Mouse (Mus musculus): ENCODE data around the gene Hipk1. TPM values are rescaled to one million over a fixed set of nuclear protein-coding genes. Genes with fewer than 3 reads are reported as not detected.

The Hipk1 gene
- polyA plus RNA-seq, 1 experiment from 2014 or later: 14.4 TPM

DNA sequence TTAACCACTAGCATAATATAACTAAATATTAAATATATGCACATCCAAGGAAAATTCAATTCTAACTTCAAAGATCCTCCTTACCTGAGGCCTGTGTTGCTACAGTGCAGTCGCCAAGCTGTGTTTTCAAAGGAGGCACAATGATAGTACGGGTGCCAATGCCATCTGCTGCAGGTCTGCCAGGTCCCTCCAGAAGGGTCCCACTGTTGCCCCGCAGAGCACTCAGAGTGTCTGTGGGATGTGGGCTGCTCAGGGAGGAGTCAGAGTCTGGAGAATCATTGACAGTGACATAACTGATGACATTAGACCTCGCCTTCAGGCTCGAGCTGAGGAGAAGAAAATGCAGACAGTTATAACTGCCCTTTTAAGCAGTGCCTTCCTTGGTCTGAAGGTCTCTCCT is 44.7 kb downstream of the Hipk1 start:
- H3K9me3 ChIP-seq (ENCODE audit: control insufficient read depth, low read length): no peaks in the 10 kb centered on the region
- no peaks in the 10 kb centered on the region for H3K27me3 ChIP-seq (replicated peaks; ENCODE audit: control insufficient read depth, insufficient read depth, low read length)
- no peak overlapping the region for H3K4me2 ChIP-seq (ENCODE audit: low read length)
- H3K27ac ChIP-seq (ENCODE audit: low read depth): no peak overlapping the region
- no peak overlapping the region for H3K9ac ChIP-seq (ENCODE audit: low read length)
- no peak overlapping the region for H3K4me3 ChIP-seq (ENCODE audit: low read depth, low read length)
- WGBS: 82% methylated on average over 5 of the region's 5 CpGs
- ATAC-seq (replicated peaks; ENCODE audit: low FRiP score, low TSS enrichment, low read depth) (no peak), DNase-seq (ENCODE audit: low spot score) (no peak)
- no peaks in the 10 kb centered on the region for H3K4me1 ChIP-seq (replicated peaks; ENCODE audit: control insufficient read depth, insufficient read depth, low read length)
- peaks cover 89% of the 10 kb centered on the region for H3K36me3 ChIP-seq (ENCODE audit: control insufficient read depth, insufficient read depth, low read length)

DNA sequence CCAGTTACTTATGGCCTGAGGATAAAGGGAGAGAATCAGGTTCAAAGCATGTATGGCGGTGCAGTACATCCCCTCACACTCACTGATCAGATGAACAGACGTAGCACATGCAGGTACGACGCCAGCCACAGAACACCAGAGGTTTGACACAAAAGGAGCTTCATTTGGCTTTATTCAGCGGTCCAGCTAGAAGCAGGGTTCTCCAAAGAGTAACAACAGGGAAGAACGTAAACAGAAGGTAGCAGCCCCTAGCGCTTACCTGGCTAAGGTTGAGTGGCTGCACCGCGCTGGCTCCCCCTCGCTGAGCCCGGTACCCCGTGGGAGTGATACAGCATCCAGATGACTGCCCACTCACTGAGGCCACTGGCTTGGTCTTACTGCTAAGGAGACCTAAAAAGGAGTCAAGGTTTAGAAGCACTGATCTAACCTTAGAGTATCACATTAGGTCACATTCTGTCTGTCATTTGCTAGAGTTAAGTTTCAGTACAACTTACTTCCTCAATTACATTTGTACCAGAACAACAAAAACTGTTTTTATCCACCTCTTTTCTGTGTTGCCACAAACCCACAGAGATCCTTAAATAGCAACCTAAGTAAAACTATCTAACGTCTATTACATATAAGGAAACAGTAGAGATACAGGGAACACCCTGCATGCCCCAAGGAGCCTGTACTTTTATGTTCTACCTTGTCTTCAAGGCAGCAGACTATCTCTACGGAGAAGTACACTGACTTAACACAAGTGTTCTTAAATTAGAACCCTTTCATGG is 46.2 kb downstream of the Hipk1 start:
- Histone ChIP-seq H3K4me1 (replicated peaks; ENCODE audit: control insufficient read depth, insufficient read depth, low read length) (peaks cover 4% of the 10 kb centered on the region; the same call in 1 of the 2 replicates), H3K27ac (ENCODE audit: low read depth) (no peak overlapping the region), H3K4me2 (ENCODE audit: low read length) (no peak overlapping the region), H3K4me3 (ENCODE audit: low read depth, low read length) (no peak overlapping the region), H3K36me3 (ENCODE audit: control insufficient read depth, insufficient read depth, low read length) (peaks cover 84% of the 10 kb centered on the region), H3K9ac (ENCODE audit: low read length) (no peak overlapping the region), H3K27me3 (replicated peaks; ENCODE audit: control insufficient read depth, insufficient read depth, low read length) (no peaks in the 10 kb centered on the region), H3K9me3 (ENCODE audit: control insufficient read depth, low read length) (no peaks in the 10 kb centered on the region)
- DNase-seq (ENCODE audit: low spot score) (no peak), ATAC-seq (replicated peaks; ENCODE audit: low FRiP score, low TSS enrichment, low read depth) (no peak)
- 92% methylated on average over 14 of the region's 14 CpGs for WGBS

DNA sequence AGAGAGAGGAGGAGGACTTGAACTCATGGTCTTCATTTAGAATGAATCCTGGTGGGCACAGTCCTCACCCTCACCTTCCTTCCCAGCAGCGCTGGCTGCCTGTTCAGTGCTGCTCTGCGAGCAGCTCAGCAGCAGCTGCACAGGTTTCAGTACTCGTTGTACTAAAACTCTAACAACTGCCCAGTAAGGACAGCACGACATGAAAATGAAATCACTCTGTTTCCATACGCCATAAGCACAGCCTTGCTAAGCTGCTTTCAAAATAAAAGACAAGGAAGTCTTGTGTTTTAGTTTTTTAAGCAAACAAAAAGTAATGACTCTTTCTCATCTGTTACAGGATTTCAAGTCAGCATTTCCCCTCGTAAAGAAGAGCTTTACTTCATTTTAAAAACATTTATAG is 48.2 kb downstream of the Hipk1 start:
- 78% methylated on average over 6 of the region's 6 CpGs for WGBS
- no peak overlapping the region for H3K4me3 ChIP-seq (ENCODE audit: low read depth, low read length)
- ATAC-seq (replicated peaks; ENCODE audit: low FRiP score, low TSS enrichment, low read depth) (no peak), DNase-seq (ENCODE audit: low spot score) (no peak)
- H3K9me3 ChIP-seq (ENCODE audit: control insufficient read depth, low read length): no peaks in the 10 kb centered on the region
- peaks cover 64% of the 10 kb centered on the region for H3K36me3 ChIP-seq (ENCODE audit: control insufficient read depth, insufficient read depth, low read length)
- no peak overlapping the region for H3K9ac ChIP-seq (ENCODE audit: low read length)
- H3K27me3 ChIP-seq (replicated peaks; ENCODE audit: control insufficient read depth, insufficient read depth, low read length): no peaks in the 10 kb centered on the region
- H3K4me1 ChIP-seq (replicated peaks; ENCODE audit: control insufficient read depth, insufficient read depth, low read length): peaks cover 8% of the 10 kb centered on the region
- H3K27ac ChIP-seq (ENCODE audit: low read depth): no peak overlapping the region
- no peak overlapping the region for H3K4me2 ChIP-seq (ENCODE audit: low read length)

DNA sequence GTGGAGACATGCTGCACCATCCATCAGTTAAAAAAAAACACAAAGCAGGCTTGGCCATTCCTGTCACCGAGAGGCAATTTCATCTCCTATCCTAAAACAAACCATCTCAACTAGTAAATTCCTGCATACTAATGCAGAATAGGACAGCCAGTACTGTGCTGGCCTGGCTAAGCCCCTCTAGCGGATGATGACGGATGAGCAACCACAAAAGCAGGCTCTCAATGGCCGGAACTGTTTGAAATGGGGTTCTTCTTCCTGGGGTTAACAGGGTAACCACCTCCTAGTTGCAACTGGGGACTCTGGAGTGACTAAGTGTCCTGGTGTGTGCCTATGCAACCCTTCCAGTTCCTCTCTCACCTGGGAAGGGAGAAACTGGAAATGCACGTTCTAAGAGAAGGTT is 51.0 kb downstream of the Hipk1 start:
- Histone ChIP-seq H3K4me2 (ENCODE audit: low read length) (no peak overlapping the region), H3K27ac (ENCODE audit: low read depth) (no peak overlapping the region), H3K27me3 (replicated peaks; ENCODE audit: control insufficient read depth, insufficient read depth, low read length) (no peaks in the 10 kb centered on the region), H3K4me1 (replicated peaks; ENCODE audit: control insufficient read depth, insufficient read depth, low read length) (peaks cover 25% of the 10 kb centered on the region), H3K9ac (ENCODE audit: low read length) (no peak overlapping the region), H3K9me3 (ENCODE audit: control insufficient read depth, low read length) (no peaks in the 10 kb centered on the region), H3K4me3 (ENCODE audit: low read depth, low read length) (no peak overlapping the region), H3K36me3 (ENCODE audit: control insufficient read depth, insufficient read depth, low read length) (peaks cover 36% of the 10 kb centered on the region)
- DNase-seq (ENCODE audit: low spot score): no peak
- WGBS: 41% methylated on average over 5 of the region's 5 CpGs
- no peak for ATAC-seq (replicated peaks; ENCODE audit: low FRiP score, low TSS enrichment, low read depth)

DNA sequence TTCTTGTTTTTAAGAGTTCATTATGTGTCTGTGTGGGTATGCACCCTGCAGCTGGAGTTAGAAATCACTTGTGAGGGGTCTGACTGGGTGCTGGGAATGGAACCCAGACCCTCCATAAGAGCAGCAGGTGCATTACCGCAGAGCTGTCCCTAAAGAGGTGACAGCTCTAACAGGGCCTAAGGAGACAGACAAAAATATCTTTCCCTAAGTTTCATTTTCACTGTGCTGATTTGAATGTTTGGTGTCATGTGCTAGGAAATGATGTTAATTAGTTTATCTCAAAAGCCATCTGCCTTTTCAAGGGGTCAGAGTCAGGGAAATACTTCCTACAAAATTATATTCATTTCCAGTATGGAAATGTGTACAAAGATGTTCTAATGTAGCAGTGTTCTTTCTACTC is 52.0 kb downstream of the Hipk1 start, which contains the start of gene Gm10964:
Gene Gm10964, plus strand, starts transcription at position 38 of the 400 bp plus-strand sequence.
- DNase-seq (ENCODE audit: low spot score) (no peak), ATAC-seq (replicated peaks; ENCODE audit: low FRiP score, low TSS enrichment, low read depth) (no peak)
- no peaks in the 10 kb centered on the region for H3K9me3 ChIP-seq (ENCODE audit: control insufficient read depth, low read length)
- peak within 1 kb of the TSS; percentile 98 for H3K27ac ChIP-seq (ENCODE audit: low read depth)
- H3K4me2 ChIP-seq (ENCODE audit: low read length): peak within 1 kb of the TSS; percentile 69
- no peaks in the 10 kb centered on the region for H3K27me3 ChIP-seq (replicated peaks; ENCODE audit: control insufficient read depth, insufficient read depth, low read length)
- peak within 1 kb of the TSS; percentile 37 for H3K4me3 ChIP-seq (ENCODE audit: low read depth, low read length)
- WGBS: 91% methylated on average over 1 of the region's 1 CpGs
- peaks cover 35% of the 10 kb centered on the region for H3K4me1 ChIP-seq (replicated peaks; ENCODE audit: control insufficient read depth, insufficient read depth, low read length)
- H3K36me3 ChIP-seq (ENCODE audit: control insufficient read depth, insufficient read depth, low read length): peaks cover 25% of the 10 kb centered on the region
- peak within 1 kb of the TSS; percentile 46 for H3K9ac ChIP-seq (ENCODE audit: low read length)

DNA sequence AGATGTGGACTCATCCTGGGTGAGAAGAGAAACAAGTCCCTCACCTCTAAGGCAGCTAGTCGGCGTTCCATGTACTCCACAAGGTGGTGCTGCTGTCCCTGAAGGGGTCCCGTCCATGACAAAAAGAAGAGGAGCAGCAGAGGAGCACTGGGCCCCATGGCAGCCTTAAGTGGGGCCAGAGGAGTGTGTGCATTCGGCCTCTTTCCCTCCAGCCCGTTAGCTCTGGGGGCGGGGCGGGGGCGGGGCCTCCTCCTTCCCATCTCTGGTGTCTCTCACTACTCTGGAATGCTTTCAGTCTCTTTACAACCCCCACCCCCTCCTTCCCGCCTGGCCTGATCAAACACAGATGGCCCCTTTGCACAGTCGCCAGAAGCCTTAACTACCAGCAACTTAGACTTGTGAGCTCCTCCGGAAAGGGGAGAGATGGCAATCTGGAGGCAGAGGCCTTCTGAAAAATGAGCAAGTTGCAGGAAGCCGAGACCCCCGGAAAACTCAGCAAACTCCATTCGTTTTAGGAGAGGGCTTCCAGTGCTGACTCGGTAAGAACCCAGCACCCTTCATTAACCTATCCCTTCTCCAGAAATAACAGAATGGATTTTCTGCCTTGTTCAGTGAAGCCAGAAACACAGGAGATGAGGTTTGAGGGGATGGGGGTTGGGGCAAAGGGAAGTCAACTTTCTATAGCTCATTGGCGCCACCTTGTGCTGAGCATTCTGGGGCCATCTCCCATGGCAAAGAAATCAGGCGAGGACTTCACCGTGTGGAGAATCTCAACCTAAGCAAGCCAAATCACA is 53.4 kb downstream of the Hipk1 start, which contains the start of gene Olfml3:
Gene Olfml3, minus strand, starts transcription at position 224 of the 794 bp plus-strand sequence.
- H3K4me1 ChIP-seq (replicated peaks; ENCODE audit: control insufficient read depth, insufficient read depth, low read length): peaks cover 43% of the 10 kb centered on the region

DNA sequence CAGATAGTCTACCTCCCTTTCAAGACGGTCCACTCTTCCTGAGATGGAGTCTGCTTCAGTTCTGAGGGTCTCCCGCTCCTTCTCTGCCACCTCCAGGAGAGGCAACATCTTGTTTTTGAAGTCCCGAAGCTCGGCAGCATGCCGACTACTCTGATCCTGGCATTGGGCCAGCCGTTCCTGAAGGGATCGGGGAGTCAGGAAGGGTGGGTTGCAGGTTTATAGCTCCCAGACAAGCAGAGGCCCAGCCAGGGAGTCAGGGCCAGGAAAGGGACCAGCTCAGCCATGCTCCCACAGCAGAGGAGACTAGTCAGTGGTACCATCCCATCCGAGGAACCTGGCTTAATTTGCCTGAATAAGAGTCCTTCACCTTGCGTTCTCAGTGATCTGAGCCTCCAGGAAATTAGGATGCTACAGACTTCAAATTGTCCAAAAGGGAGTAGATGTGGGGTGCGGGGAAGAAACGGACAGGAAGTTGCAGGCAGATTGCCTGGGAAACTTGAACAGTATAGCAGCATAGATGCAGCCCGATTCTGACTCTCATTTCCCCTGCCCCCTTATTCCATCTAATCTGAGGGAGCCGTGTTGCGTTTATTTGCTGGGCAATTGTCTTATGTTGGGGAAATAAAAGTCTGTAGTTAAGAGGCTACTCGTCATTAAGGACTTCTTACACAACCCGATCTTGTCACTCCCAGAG is 54.2 kb downstream of the Hipk1 start:
- 19% methylated on average over 16 of the region's 16 CpGs for WGBS
- H3K4me2 ChIP-seq (ENCODE audit: low read length): peak overlapping the region; percentile 69
- H3K27ac ChIP-seq (ENCODE audit: low read depth): peak overlapping the region; percentile 98
- no peaks in the 10 kb centered on the region for H3K9me3 ChIP-seq (ENCODE audit: control insufficient read depth, low read length)
- peak overlapping the region; percentile 49 for H3K9ac ChIP-seq (ENCODE audit: low read length)
- peak; percentile 79 for DNase-seq (ENCODE audit: low spot score)
- H3K27me3 ChIP-seq (replicated peaks; ENCODE audit: control insufficient read depth, insufficient read depth, low read length): no peaks in the 10 kb centered on the region
- peaks cover 43% of the 10 kb centered on the region for H3K4me1 ChIP-seq (replicated peaks; ENCODE audit: control insufficient read depth, insufficient read depth, low read length)
- peaks cover 7% of the 10 kb centered on the region for H3K36me3 ChIP-seq (ENCODE audit: control insufficient read depth, insufficient read depth, low read length)
- H3K4me3 ChIP-seq (ENCODE audit: low read depth, low read length): peak overlapping the region; percentile 37
- peak; percentile 33; the same call in 1 of the 2 replicates for ATAC-seq (replicated peaks; ENCODE audit: low FRiP score, low TSS enrichment, low read depth)

More for the DNA sequence above, 53.4 kb downstream of the Hipk1 start, which contains the start of gene Olfml3:
- 2% methylated on average over 18 of the region's 18 CpGs for WGBS
- H3K27ac ChIP-seq (ENCODE audit: low read depth): peak within 1 kb of the TSS; percentile 98
- peak within 1 kb of the TSS; percentile 49 for H3K9ac ChIP-seq (ENCODE audit: low read length)
- peak within 1 kb of the TSS; percentile 69 for H3K4me2 ChIP-seq (ENCODE audit: low read length)
- peaks cover 12% of the 10 kb centered on the region for H3K36me3 ChIP-seq (ENCODE audit: control insufficient read depth, insufficient read depth, low read length)
- H3K27me3 ChIP-seq (replicated peaks; ENCODE audit: control insufficient read depth, insufficient read depth, low read length): no peaks in the 10 kb centered on the region
- peak; percentile 97 for DNase-seq (ENCODE audit: low spot score)
- peak; percentile 90 for ATAC-seq (replicated peaks; ENCODE audit: low FRiP score, low TSS enrichment, low read depth)
- no peaks in the 10 kb centered on the region for H3K9me3 ChIP-seq (ENCODE audit: control insufficient read depth, low read length)
- H3K4me3 ChIP-seq (ENCODE audit: low read depth, low read length): peak within 1 kb of the TSS; percentile 37

Measured in intestine, embryonic 14.5 days (tissue).